ENCODE assay signal across 17 mouse cellular contexts in genomic region chr5:7972266-7972665, GRCm38 (mm10). TPM values are rescaled to one million over a fixed set of nuclear protein-coding genes. Genes with fewer than 3 reads are reported as not detected.
"Had no signal": no experiment of that assay in that cellular context is flagged by ENCODE, and none has a peak within 500 bp of the region (broad histone marks: within the 10 kb centered on the region; RNA-seq: fewer than 3 reads in every experiment).

No protein-coding gene starts in this region.

- H3K4me2 ChIP-seq: intestine, embryonic 15.5 days; kidney, embryonic 15.5 days; limb, embryonic 12.5 days; limb, embryonic 15.5 days; liver, embryonic 12.5 days; liver, embryonic 15.5 days; midbrain, embryonic 11.5 days had no signal

- H3K4me3 ChIP-seq: intestine, embryonic 15.5 days; kidney, embryonic 15.5 days; limb, embryonic 12.5 days; limb, embryonic 15.5 days; liver, embryonic 12.5 days; liver, embryonic 15.5 days had no signal

- H3K27me3 ChIP-seq: intestine, embryonic 15.5 days; kidney, embryonic 15.5 days; limb, embryonic 12.5 days; limb, embryonic 15.5 days; liver, embryonic 12.5 days; liver, embryonic 15.5 days had no signal

- H3K27ac ChIP-seq: intestine, embryonic 15.5 days; kidney, embryonic 15.5 days; limb, embryonic 12.5 days; limb, embryonic 15.5 days; liver, embryonic 12.5 days; liver, embryonic 15.5 days had no signal

- H3K36me3 ChIP-seq: intestine, embryonic 15.5 days; kidney, embryonic 15.5 days; limb, embryonic 12.5 days; limb, embryonic 15.5 days; liver, embryonic 12.5 days; liver, embryonic 15.5 days had no signal

- H3K9me3 ChIP-seq: intestine, embryonic 15.5 days; kidney, embryonic 15.5 days; limb, embryonic 12.5 days; limb, embryonic 15.5 days; liver, embryonic 12.5 days; liver, embryonic 15.5 days had no signal

- H3K4me1 ChIP-seq: intestine, embryonic 15.5 days; kidney, embryonic 15.5 days; limb, embryonic 15.5 days; liver, embryonic 12.5 days; liver, embryonic 15.5 days had no signal

- ATAC-seq: intestine, embryonic 15.5 days; liver, embryonic 12.5 days had no signal

- H3K9ac ChIP-seq: intestine, embryonic 15.5 days; kidney, embryonic 15.5 days; limb, embryonic 12.5 days; limb, embryonic 15.5 days; liver, embryonic 12.5 days; liver, embryonic 15.5 days had no signal

- DNase-seq: kidney, postnatal 4 days; left cerebral cortex, postnatal 4 days; lung, adult 2 months; lung, postnatal 14 days; lung, postnatal 4 days; midbrain, embryonic 14.5 days; thymus, adult 18-20 months; thymus, postnatal 36 days had no signal

RNA-seq across cellular contexts. Expression of gene Steap4, which starts 12.0 kb away (rescaled TPM):
- total RNA-seq: megakaryocyte progenitor cell, adult 5-6 weeks had no signal
- polyA plus RNA-seq: midbrain, embryonic 14.5 days; neural tube, embryonic 14.5 days had no signal
